In genomic region chr8:103644106-103644505, GRCm38 (mm10) we compare ENCODE assay signal across 8 mouse cellular contexts.
A peak's percentile ranks its signal among the peaks of the same experiment; 100 is the strongest.
DNase-seq lines count a peak whose midpoint lies in the region; ATAC-seq lines count a peak whose summit lies in the region.

No protein-coding gene starts in this region.

- H3K36me3 ChIP-seq in forebrain, embryonic 13.5 days (ENCODE audit: poor library complexity, severe bottlenecking): no peaks in the 10 kb centered on the region
- no peaks in the 10 kb centered on the region for H3K36me3 ChIP-seq in forebrain, embryonic 12.5 days (replicated peaks)

- no peak overlapping the region for H3K27ac ChIP-seq in forebrain, embryonic 13.5 days
- H3K27ac ChIP-seq in forebrain, embryonic 12.5 days: no peak overlapping the region

- H3K4me3 ChIP-seq in forebrain, embryonic 13.5 days: no peak overlapping the region
- H3K4me3 ChIP-seq in forebrain, embryonic 12.5 days (replicated peaks): no peak overlapping the region

- H3K9ac ChIP-seq in forebrain, embryonic 13.5 days: no peak overlapping the region
- H3K9ac ChIP-seq in forebrain, embryonic 12.5 days: no peak overlapping the region

- peak; percentile 21 for DNase-seq in ovary, postnatal 14 days (ENCODE audit: low spot score)
- DNase-seq in ovary, adult 18-20 months (ENCODE audit: low spot score): no peak
- DNase-seq in left cerebral cortex, adult 11 months (ENCODE audit: low spot score): peak; percentile 14
- DNase-seq in right cerebral cortex, postnatal 4 days: peak; percentile 87
- no peak for DNase-seq in cerebellum, adult 11-12 months
- DNase-seq in MN1 (ENCODE audit: low spot score): no peak

- no peaks in the 10 kb centered on the region; the same call in 1 of the 2 replicates for H3K4me1 ChIP-seq in forebrain, embryonic 13.5 days
- no peaks in the 10 kb centered on the region for H3K4me1 ChIP-seq in forebrain, embryonic 12.5 days

- H3K4me2 ChIP-seq in forebrain, embryonic 13.5 days: no peak overlapping the region
- no peak overlapping the region for H3K4me2 ChIP-seq in forebrain, embryonic 12.5 days

- no peaks in the 10 kb centered on the region for H3K27me3 ChIP-seq in forebrain, embryonic 13.5 days
- no peaks in the 10 kb centered on the region for H3K27me3 ChIP-seq in forebrain, embryonic 12.5 days

- ATAC-seq in forebrain, embryonic 13.5 days: peak; percentile 65; the same call in 1 of the 2 replicates
- ATAC-seq in forebrain, embryonic 12.5 days (ENCODE audit: low FRiP score): no peak

- WGBS in forebrain, embryonic 13.5 days: 53% methylated on average over 6 of the region's 6 CpGs
- 75% methylated on average over 6 of the region's 6 CpGs for WGBS in forebrain, embryonic 12.5 days

- no peaks in the 10 kb centered on the region for H3K9me3 ChIP-seq in forebrain, embryonic 13.5 days (replicated peaks)
- H3K9me3 ChIP-seq in forebrain, embryonic 12.5 days: no peaks in the 10 kb centered on the region

Comparison
In these comparisons a context has a peak if more than half of its experiments do, and no peak if none do; other contexts are left out.
1. DNase-seq: peak in ovary, postnatal 14 days (single experiment), left cerebral cortex, adult 11 months (single experiment) and right cerebral cortex, postnatal 4 days (single experiment); none in ovary, adult 18-20 months (single experiment), cerebellum, adult 11-12 months (single experiment) and MN1 (single experiment).